Mouse (Mus musculus): ENCODE results near the gene Trp63. TPM values are rescaled to one million over a fixed set of nuclear protein-coding genes. Genes with fewer than 3 reads are reported as not detected.

Gene Trp63
- total RNA-seq, 1 experiment from 2014 or later, result 0.12 TPM

DNA sequence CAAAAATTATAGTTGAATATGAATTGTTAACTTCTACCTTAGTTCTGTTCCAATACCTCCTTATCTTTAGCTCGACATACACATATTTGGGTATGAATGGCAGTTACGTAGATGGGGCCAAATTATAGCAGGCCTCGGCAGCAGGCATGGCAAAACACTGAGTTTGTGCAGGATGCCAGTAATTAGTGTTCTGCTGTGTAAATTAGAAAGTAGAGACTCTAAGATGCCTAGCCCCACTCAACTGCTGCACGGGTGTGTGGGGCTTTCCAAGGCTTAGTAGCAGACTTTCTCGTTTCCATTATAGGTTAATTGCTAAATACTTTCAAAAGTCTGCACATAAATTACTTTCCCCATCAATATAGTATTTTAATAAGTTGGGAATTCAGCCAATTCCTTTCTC, 82.0 kb downstream of the Trp63 start:
- no peak for ATAC-seq (ENCODE audit: extremely low read depth, insufficient number of reproducible peaks, low FRiP score, poor library complexity, severe bottlenecking)

DNA sequence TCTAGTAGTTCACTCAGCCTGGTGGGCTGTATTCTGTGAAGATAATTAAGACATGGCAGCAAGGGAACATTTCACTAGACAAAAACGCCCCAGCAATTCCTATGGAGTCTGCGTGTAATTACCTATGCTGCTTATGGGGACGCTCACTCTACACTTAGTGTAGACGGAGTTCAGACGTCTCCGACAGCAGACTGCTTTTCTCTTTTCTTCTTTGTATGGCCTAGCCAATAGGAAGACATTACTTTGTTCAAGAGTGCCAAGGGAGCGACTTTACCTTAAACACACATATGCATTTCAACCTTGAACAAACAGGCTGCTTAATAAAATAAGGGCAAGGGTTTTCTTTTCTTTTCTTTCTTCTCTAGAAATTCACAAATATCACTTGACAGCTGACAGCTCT, 91.0 kb downstream of the Trp63 start:
- ATAC-seq (ENCODE audit: extremely low read depth, insufficient number of reproducible peaks, low FRiP score, poor library complexity, severe bottlenecking), result no peak

DNA sequence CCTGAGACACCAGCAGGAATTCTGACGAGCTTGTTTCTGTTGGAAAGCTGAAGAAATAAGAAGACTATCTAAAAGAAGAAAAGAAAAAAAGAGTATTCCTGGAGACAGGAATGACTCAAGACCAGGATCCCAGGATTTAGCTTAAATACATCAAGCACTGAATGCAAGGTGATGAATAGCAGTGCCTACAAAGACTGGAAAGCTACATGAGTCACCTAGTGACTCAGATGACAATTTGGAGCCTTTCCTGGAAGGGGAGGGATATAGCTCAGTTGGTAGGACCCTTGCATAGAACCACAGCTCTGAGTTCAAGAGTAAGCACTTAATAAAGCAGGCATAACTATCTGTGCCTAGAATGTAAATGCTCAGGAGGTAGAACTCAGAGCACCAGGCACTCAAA, 93.9 kb downstream of the Trp63 start:
- ATAC-seq (ENCODE audit: extremely low read depth, insufficient number of reproducible peaks, low FRiP score, poor library complexity, severe bottlenecking), result no peak

DNA sequence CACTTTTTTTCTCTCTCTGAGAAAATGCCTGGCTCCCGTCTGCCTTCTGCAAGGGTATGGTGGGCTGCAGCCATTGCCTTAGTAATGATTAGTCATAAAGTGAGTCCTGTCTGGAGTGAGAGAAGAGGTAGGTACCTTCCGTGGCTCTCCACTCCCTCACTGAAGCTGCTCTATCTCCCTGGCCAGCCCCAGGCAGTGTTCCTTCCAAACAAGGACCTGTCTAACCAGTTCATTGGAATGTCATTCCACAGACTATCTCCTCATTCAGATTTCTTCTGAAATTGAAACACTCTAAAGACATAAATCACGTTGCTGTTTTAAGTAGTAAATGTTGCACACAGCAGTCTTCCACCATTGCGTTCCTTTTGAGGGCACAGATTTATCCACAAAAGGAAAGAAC, 96.4 kb downstream of the Trp63 start:
- no peak for ATAC-seq (ENCODE audit: extremely low read depth, insufficient number of reproducible peaks, low FRiP score, poor library complexity, severe bottlenecking)

DNA sequence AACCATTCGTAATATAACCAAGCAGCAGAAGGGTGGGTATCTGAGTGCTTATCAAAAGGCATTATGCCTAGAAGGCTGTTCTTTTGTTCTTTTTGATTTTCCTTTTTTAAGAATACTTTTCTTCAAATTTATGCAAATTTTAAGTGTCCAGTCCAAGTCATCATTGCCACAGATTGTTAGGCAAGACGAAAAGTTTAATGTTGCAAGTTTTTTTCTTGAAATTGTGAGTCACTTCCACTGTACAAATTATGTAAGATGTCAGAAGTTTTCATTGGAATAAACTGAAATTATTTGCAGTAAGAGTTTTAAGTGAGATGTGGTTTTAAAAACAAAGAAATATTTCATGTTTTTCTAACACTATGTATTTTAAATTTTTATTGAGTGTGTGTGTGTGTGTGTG, 100.7 kb downstream of the Trp63 start:
- no peak for ATAC-seq (ENCODE audit: extremely low read depth, insufficient number of reproducible peaks, low FRiP score, poor library complexity, severe bottlenecking)

DNA sequence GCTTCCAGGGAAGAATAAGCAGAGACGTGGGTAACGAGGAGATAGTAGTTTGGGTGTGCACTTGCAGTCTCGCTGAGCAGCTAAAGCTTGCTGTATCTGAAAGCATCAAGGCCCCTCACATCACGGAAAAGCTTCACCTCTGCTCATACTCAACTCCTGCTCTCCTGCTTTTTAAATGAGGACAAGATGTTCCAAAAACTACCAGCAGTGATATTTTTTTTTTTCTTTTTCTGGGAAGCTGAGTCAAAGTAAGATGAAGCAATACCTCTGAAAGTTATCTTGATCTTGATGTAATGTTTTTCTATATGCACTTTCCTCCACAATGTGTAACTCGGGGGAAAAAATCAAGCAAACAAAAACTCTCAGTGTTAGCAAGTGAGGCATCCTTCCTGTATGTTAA, 102.9 kb downstream of the Trp63 start:
- no peak for ATAC-seq (ENCODE audit: extremely low read depth, insufficient number of reproducible peaks, low FRiP score, poor library complexity, severe bottlenecking)

DNA sequence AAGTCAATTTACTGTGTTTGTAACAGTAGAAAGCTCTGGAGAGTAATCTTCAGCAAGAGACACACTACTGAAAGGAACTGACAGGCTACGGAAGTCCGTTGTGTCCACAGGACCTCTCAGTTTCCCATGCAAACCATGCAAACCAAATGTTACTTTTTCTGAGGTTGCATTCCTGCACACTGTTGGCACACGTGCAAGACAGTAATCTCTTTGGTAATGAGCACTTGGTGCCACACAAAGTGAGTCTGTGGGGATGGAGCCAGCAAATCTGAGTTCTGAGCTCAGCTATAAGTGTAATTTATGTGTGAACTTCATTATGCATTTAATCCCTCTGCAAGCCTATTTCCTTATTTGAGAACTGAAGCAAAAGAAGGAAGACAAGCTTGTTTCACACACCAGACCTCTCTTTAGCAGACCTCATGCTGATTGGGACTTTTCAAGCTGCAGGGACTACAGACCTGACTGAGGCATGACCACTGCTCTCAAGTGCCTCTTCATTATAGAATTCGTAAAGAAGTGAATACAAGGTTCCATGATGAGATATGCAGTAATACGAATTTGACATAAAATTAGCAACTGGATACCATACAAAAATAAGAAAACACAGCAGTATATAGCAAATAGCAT, 109.2 kb downstream of the Trp63 start:
- no peak for ATAC-seq (ENCODE audit: extremely low read depth, insufficient number of reproducible peaks, low FRiP score, poor library complexity, severe bottlenecking)

DNA sequence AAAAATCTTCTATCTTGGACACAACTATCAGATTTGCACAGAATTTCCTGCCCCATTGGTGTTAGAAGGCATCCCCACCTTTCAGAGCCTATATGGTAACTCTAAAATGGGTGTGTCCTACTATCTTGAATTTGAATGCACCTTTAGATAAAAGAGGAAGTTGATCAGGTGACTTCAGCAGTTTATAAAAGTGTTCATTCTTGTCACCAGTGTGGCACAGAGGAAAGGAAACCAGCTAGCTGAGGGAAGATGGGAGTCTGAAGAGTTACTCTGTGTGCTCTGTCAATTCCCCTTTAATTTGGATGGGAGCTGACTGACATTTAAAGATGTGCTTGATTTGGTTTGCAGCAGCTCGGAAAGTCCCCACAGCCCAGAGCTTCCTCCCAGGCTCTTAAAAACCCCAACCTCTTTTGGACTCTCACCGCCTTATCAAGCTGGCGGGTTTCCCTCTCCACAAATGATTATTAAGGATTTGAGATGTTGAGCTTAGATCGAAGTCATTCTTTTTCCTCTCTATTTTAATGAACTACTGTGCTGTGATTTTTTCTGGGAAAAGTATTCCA, 114.2 kb downstream of the Trp63 start:
- no peak for ATAC-seq (ENCODE audit: extremely low read depth, insufficient number of reproducible peaks, low FRiP score, poor library complexity, severe bottlenecking)

DNA sequence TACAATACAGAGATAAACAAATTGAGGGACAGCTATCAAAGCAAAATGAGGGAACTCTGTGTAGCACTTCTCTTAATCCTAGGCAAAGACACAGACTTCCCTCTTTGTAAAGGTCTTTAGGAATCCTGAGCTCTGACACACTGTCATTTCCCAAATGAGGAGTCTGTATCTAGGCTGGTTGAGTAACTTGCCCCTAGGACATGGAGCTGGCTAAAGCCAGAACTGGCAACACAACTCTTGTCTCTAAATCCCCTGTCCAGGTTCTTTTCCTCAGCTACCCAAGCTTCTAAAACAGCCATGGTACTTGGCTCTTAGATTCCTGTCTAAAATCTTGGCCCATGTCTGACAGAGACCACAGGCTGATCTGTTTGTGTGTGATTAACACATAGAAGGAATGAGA, 116.1 kb downstream of the Trp63 start:
- no peak for ATAC-seq (ENCODE audit: extremely low read depth, insufficient number of reproducible peaks, low FRiP score, poor library complexity, severe bottlenecking)

DNA sequence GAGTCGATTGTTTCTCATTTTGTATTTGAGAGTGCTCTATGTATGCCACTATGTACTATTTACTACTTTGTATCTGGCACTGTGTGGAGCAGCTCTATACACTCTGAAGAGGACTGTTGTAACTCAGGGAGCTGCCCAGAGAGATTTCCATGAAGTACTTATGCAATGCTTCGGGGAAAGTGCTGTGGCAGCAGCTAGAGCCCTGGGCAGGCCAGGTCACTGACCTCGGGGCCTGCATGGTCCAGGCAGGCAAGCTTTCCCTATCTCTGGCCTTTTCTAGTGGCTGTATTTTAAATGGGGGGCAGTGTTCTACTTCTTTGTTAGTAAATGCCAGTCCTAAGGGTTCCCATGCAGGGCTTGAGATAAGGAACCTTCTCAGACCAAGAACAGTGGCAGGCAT, 121.4 kb downstream of the Trp63 start:
- ATAC-seq (ENCODE audit: extremely low read depth, insufficient number of reproducible peaks, low FRiP score, poor library complexity, severe bottlenecking), result no peak

DNA sequence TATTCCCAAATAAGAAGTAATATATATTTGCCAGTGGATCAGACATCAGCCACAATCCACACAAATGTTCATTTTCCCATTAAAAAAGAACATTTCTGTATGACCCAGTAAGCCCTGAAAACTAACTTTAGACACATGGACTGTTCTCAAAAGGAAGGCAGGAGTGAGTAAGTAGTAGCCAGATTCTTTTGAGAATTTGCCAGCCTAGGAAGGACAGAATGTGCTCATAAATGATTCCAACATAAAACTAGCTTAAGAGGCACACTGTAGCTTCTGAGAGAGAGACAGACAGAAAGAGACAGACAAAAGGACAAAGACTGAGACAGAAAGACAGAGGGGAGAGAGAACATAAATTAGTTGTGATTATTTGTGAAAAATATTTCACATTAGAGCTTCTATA, 123.6 kb downstream of the Trp63 start:
- no peak for ATAC-seq (ENCODE audit: extremely low read depth, insufficient number of reproducible peaks, low FRiP score, poor library complexity, severe bottlenecking)

DNA sequence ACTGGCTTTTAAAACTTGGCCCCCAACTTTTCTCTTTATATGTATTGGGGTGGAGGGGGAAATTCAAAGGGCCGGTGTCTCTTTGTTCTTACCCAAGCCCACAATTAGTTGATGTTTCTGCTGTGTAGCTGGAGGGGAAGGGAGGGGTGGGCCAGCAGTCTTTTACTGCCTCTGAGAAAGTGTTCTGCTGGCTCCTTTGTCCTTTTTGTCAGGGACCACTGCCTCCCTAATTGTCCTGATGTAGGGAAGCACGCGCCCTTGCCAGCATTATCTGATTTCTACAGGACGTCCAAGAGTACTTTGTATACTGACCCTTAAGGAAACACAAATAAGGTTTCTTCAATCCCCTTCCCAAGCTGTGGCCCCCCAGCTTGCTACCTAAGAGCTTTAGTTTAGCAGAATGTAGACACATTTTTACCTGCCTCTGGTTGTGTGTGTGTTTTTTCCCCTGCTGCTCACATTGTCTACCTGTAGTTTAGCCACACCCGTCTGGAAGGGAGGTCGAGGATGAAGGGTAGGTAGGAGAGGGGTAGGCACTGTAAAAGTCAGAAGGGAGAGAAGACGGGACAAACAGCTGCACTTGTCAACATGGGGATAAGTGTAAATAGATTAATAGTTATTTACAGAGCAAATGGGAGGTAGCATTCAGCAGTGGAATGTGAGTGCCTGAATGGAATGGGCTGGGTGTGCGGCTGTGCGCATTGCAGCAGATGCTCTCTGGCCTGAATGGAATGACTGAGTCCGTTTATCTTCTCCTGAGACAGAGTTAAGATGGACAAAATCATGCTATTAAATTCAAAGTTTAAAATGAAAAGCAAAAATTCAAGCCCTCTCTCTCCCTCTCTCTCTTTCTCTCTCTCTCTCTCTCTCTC, 134.4 kb downstream of the Trp63 start:
- ATAC-seq (ENCODE audit: extremely low read depth, insufficient number of reproducible peaks, low FRiP score, poor library complexity, severe bottlenecking), result no peak

DNA sequence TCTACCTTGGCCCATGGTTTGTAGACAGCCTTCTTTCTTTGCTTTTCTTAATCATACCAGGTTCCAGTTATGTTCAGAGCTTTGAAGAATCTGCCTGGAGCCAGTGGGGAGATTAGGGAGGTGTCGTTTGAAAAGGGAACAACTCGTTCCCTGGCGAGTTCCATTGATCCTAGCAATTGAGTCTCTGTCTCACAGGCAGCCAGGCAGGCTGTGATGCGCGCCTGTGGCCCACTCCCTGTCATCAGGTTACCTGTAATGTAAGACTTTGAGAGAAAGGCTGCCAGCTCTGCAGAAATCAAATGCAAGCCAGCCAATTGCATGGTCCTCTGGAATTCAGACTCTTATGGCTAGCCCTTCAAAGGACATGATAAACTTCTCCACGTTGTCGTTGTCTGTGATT, 142.5 kb downstream of the Trp63 start:
- no peak for ATAC-seq (ENCODE audit: extremely low read depth, insufficient number of reproducible peaks, low FRiP score, poor library complexity, severe bottlenecking)

DNA sequence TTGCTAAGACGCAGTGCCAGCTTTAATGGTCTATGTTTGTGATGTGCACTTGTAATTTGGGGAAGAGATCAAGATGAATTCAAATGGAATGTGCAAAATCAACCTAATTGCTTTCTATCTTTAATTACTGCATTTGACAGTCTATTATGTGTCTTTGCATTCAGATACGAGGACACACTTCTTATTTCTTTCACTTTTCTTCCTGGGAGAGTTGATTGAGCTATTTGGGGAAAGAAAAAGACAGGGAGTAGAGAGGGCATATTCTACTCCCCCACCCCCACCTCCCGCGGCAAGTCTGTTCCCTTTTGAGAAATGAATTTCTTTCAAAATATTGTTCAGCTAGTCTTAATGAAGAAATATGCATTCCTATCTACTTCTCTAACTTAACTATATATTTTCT, 149.0 kb downstream of the Trp63 start:
- no peak for ATAC-seq (ENCODE audit: extremely low read depth, insufficient number of reproducible peaks, low FRiP score, poor library complexity, severe bottlenecking)

DNA sequence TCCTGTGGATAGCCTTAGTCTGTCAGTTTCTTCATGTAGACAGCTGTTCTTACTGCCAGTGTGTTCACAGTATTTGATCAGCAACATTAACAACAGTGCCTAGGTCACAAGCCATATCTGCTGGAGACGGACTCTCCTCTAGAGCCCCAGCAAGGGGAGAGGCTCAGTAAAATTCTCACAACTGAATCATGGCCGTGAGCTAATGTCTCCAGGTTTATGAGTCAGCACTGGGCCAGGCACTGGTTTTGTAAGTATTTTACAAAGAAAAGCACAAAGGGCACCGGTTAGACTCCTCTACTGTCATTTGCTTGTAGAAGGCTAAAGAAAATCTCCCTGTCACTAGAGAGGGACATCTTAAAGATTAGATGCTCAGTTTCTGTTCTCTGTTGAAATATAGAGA, 151.7 kb downstream of the Trp63 start:
- ATAC-seq (ENCODE audit: extremely low read depth, insufficient number of reproducible peaks, low FRiP score, poor library complexity, severe bottlenecking), result no peak

DNA sequence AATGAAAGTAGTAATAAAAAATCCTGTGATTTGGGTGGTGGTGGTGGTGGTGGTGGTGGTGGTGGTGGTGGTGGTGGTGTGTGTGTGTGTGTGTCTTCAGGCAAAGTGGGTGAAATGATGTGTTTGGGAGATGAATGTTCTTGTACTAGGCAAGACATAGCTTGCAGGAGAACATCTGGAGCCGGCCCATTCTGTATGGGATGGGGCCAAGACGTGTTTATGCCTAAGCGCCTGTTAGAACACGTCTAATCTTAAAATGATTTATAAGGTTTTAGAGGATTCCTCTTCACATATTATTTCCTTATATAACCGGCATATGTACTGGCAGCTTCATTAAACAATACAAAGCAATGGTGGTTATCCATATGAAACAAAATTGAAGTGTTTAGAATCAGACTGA, 152.2 kb downstream of the Trp63 start:
- ATAC-seq (ENCODE audit: extremely low read depth, insufficient number of reproducible peaks, low FRiP score, poor library complexity, severe bottlenecking), result no peak

DNA sequence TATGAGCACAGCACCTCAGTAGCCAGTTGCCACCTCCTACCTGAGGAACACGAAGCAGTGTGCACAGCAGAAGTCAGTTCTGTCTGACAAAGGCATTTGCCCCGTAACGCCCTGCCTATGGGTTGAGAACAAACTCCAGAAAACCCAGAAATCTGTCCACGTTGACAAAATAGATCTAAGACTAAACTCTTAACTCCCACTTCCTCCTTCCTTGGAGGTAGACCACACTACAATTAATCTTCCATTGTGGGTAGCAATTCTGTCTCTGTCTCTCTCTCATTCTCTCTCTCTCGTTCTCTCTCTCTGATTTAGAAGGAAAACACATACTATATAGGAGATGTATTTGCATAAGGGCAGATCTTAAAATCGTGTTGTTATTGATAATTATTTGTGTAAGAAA, 159.4 kb downstream of the Trp63 start:
- ATAC-seq (ENCODE audit: extremely low read depth, insufficient number of reproducible peaks, low FRiP score, poor library complexity, severe bottlenecking), result no peak

DNA sequence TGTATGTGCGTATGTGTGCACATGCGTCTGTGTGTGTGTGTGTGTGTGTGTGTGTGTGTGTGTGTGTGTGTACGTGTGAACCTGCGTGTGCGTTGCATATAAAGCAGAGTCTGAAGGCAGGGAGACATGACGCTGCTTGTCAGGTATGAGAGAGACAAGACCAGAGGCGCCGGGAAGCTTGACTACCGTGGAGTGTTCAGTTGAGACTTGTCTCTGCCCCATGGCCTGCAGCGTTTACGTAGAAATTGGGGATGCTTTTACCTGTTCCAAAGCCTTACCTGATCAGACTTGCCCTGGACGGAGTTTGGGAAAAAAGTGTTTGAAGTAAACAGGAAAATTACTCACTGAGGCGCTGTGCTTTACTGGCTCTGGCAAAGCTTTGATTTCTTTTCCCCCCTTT, 160.1 kb downstream of the Trp63 start:
- ATAC-seq (ENCODE audit: extremely low read depth, insufficient number of reproducible peaks, low FRiP score, poor library complexity, severe bottlenecking), result no peak

DNA sequence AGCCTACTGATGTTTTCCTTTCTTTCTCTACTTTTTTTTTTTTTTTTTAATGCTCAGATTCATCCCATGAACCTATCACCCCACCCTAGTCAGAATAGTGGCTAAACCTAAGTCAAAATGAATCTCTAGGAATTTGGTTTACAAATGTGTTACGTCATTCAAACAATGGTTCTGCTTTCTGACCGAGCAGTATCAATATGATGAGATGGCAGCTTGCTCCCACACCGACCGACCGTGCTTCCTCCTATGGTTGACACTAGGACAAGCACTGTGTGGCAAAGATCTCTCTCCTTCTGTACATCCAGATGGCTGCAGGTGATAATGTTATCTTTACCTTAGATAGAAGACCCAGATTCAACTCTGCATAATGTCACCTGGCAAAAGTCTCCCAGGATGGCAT, 163.0 kb downstream of the Trp63 start:
- no peak for ATAC-seq (ENCODE audit: extremely low read depth, insufficient number of reproducible peaks, low FRiP score, poor library complexity, severe bottlenecking)

DNA sequence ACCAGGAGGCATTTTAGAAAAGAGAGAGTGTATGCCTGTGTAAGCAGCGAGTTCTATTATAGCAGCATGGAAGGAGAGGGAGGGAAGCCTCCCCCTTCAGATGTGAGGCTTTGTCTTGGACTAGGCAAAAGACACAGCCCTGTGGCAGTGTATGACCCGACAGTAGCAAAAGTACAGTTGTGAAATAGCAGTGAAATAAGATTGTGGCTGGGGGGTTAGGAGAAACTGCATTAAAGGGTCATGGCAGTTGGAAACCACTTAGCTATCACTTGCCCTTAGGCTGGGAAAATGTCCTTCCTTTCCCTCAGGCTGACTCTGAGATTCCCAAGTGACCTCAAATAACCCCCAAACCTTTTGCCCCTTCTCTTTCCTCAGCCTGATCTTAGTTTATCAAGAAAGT, 164.9 kb downstream of the Trp63 start:
- ATAC-seq (ENCODE audit: extremely low read depth, insufficient number of reproducible peaks, low FRiP score, poor library complexity, severe bottlenecking), result no peak

Data from neutrophil, adult 5-6 weeks (primary cell).